Mouse (Mus musculus): ENCODE results near the gene Tmcc1. TPM values are rescaled to one million over a fixed set of nuclear protein-coding genes. Genes with fewer than 3 reads are reported as not detected.

Tmcc1 gene
- total RNA-seq, 2 experiments from 2014 or later: 5.4 to 9.9 TPM

DNA sequence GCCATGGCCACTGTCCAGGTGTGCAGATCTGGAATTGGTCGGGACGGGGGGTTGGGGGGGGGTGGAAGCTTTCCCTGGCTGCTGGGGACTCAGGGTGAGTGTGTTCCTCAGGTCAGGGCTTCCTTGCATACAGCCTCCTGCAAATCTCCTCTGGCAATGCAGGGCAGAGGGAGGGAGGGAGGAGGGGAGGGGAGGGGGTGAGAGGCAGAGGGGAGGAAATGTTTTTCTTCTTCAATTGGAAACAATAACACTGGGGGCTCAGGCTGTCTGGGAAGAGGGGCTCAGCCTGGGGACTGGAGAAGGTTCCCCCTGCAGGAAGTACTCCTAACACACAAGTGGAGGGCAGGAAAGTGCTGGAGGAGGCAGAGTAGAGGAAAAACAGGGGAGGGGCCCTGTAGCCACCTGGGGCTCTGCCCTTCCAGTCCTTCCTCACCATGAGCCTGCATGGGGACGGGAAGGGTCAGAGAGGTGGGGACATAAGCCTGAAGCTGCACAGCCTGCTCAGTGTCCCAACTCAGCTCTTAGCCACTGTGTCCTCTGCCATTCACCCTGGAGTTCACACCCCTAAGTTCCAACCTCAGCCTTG is 195.5 kb downstream of the Tmcc1 start:
- ATAC-seq (replicated peaks; ENCODE audit: poor library complexity, severe bottlenecking): no peak

DNA sequence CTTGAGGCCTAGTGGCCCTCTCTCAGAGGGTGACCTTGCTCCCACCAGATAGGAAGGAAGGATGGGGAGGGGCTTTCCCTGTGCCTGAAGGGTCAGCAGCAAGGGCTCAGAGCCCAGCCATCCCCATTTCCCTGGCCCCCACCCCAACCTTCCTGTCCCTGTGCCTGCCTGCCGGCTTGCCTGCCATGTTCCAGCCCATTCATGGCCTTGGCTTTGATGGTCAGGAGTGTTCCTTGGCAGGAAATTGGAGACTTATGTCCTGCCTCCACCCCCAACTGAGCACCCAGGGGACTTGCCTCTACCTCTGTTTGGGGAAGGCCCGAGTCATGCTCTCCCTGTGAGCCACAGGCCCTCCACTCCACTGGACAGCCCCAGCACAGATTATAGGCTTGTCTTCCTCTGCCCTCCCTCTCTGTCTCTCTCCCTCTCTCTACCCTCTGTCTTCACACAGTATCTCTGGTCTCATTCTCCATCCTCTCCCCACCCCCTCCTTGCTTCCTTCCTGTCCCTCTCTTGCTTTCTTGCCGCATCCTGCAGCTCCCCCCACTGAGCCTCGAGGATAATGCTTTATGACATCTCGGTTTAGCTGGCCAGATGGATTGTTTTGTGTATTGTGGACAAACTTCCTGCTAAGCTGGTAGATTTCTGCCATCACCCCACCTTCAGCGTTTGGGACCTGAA is 197.0 kb downstream of the Tmcc1 start:
- ATAC-seq (replicated peaks; ENCODE audit: poor library complexity, severe bottlenecking): 0 out of 2 replicates have a peak, but pooled peaks have one; percentile 3

DNA sequence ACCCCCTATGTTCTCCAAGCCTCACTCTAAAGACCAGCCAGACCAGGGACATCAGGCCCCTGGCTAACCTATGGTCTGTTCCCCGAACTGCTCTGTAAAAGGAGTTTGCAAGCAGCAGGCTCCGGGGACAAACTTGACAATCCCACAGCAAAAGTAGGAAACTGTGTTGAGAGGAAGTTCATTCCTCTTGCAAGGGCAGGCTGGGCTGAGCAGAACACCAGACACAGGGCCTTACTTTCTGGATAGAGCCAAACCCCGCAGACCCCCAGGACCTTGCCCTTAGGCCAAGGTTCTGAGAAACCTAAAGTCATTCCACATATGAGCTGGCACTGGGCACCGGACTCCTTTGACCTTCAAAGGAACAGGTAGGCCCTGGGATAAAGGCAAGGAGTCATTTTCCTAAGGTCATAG is 197.8 kb downstream of the Tmcc1 start:
- no peak for ATAC-seq (replicated peaks; ENCODE audit: poor library complexity, severe bottlenecking)

DNA sequence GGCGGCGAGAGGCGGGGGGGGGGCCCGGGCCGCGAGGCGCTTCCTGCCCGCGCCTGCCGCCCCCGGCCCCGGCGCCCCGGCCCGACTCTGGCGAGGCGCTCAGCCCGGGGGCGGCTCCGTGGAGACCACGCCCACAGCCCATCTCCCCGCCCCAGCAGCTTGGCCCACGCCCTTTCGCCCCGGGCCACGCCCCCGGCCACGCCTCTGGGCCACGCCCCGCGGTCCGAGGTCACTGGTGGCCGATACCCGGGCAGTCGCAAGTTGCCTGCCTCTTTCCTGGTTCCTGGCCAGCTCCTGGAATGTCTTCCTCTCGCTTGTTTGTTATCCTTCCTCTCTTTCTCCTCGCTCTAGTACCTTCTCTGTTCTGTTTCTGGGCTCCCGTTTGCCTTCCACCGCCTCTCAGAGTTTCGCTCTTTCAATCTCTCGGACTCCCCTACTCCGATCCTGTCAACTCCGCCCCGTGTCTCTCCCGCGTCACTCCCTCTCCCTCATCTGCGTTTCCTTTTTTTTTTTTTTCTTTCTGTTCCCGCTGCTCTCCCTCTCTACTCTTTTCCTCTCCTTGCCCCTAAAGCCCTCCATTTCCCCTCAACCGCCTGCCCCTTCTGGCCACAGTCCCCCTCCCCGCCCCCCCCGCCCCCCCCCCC is 198.3 kb downstream of the Tmcc1 start, which contains the start of gene Plxnd1:
Gene Plxnd1, minus strand, starts transcription at position 129 of the 644 bp plus-strand sequence.
- ATAC-seq (replicated peaks; ENCODE audit: poor library complexity, severe bottlenecking): peak; percentile 75

DNA sequence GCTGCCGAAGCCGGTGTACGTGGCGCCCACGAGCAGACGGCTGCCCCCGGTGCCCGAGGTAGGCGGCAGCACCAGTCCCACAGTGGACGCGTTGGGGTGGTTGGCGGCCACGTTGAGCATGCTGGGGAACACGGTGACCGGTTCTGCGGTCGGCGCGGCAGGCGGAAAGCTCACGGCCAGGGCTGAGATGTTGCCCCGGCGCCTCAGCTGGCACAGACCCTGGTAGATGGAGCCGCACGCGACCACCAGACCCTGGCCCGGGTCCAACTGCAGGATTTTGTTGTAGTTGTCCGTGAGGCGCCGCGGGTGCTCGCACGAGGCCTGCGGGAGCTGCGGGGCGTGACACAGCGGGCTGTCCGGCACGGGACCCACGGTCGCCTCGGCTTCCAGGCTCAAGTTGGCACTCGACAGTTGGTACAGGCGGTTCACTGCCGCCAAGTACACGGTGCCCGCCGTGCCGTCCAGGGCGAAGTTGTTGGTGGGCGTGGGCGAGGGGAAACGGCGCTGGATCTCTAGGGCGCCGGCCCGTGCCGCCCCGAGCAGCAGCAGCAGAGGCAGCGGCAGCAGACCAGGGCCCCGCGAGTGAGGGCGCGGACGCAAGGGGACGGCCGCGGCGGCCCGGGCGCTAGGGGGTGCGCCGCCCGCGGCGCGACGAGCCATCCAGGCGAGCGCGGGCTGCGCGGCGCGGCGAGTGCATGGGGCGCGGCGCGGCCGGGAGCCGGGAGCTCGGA is 199.0 kb downstream of the Tmcc1 start:
- ATAC-seq (replicated peaks; ENCODE audit: poor library complexity, severe bottlenecking): peak; percentile 5

DNA sequence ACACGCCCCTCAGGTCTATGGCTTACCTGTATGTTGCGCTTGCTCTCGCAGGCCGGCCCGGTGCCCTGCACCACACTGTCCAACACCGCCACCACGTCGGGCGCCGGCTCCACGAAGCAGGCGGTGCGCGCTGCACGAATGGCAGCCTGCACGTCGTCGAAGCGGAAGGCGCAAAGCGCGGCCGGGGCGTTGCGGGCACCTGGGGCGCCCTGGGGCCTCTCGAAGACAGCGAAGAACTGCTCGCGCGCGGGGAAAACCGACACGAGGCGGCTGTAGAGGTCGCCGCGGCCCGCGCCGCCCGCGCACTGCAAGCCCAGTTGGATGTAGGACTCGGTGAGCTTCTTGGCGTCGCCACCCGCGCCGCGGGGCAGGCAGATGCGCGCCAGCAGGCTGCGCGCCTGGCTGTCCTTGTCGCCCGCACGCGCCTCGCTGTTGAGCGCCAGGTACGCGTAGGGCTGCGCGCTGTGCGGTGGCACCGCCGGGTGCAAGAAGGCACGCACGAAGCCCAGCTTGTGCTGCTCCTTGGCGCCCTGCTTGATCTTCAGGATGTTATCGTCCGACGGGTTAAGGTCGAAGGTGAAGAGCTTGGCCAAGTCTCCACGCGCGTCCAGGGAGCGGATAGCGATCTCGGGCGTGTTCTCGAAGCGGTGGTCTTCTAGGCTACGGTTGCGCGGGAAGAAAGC is 199.7 kb downstream of the Tmcc1 start:
- ATAC-seq (replicated peaks; ENCODE audit: poor library complexity, severe bottlenecking): no peak

DNA sequence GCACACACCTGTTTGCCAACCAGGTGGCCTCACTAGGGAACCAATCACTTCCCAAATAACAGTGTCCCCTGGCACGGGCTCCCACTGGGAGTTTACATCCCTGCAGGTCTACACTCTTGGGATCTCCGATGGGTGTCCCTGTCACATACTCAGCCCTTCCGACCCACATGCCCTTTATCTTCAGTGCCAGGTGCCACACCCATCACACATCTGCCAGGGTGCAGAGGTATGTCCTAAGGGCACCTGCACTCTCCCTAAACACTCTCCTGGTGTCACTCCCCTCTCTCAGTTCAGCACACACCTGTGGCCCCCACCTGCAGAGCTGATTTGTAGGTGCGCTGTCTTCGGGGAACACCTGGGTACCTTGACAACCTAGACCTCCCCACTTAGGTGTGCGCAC is 200.3 kb downstream of the Tmcc1 start:
- no peak for ATAC-seq (replicated peaks; ENCODE audit: poor library complexity, severe bottlenecking)

DNA sequence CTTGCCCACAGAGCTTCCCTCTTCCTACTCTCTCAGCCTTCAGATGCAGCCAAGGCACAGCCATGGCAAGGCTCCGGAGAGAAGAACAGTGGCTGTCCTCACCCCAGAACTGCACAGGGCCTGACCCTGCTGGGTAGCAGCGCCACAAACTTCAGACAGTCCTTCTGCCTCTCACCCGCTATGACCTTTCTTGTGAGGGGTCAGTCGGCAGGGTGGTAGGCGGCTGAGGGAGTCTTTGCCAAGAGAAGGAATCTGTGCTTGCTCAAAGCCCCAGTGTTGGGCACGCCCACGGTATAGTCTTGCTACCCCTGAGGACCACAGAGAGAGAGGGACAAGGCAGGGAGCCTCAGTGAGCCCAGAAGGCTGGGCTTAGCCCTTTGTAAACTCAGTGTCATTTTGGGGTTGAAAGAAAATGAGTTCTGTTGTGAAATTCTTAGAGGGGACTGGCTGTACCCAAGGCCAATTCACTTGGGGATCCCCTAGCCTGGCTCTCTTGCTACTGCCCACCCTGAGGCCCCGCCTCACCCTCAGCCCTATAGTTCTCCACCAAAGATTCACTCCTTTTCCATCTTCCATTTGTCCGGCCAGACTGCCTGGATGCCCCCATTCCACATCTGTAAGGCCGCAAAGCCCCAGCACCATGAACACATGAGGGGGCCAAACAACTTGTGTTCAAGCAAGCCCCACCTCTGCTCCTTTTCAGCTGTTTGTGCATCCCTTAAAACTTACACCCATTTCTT is 201.2 kb downstream of the Tmcc1 start:
- no peak for ATAC-seq (replicated peaks; ENCODE audit: poor library complexity, severe bottlenecking)

DNA sequence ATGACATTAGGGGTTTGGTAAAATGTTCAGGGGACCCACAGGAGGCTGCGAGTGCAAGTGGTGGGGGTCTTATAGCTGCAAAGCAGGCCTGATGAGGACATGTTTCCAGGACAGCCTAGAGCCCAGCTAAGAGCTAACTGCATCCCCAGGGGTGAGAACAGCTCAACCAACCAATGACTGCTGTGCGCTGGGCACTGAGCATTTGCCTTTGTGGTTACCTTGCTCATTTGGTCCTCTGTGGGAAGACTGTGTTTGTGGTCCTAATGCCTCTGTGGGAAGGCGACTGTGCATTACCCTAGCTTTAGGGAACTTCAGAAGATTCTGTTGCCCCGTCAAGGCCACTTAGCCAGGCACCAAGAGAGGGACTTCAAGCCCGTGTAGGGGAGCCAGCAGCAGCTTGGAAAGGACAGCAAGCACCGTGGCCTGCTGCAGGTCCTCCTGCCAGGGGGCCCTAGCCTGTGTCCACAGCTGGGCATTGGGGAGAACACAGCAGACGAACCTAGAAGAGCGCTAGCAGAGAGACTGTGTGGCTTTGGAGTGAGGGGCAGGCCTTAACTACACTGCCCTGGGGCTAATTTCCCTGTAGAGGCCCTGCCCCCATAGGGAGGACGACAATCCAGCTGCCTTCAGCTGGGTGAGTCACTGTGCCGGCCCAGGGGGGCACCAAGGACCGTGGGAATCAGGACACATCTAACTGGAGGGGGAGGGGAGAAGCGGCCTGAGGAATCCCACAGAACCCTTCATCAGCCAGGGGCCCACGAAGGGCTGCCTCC is 202.0 kb downstream of the Tmcc1 start:
- 0 out of 2 replicates have a peak, but pooled peaks have one; percentile 1 for ATAC-seq (replicated peaks; ENCODE audit: poor library complexity, severe bottlenecking)

DNA sequence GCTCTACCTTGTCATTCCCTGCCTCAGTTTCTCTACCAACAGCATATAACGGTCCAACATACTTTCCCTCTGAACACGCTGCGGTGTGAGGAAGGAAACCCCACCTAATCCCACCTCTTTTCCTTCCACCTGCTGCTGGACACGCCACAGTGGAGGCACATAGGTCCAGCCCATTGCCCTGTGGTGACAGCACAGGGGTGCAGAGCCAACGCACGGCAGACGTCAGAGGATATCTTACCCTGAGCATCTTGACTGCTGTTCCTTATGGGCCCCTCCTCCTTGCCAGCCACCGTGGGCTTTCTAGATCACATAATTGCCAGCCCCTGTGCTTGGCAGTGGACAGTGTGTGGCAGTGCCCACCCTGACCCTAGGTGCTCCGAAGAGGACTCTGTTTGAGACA is 202.8 kb downstream of the Tmcc1 start:
- ATAC-seq (replicated peaks; ENCODE audit: poor library complexity, severe bottlenecking): no peak

DNA sequence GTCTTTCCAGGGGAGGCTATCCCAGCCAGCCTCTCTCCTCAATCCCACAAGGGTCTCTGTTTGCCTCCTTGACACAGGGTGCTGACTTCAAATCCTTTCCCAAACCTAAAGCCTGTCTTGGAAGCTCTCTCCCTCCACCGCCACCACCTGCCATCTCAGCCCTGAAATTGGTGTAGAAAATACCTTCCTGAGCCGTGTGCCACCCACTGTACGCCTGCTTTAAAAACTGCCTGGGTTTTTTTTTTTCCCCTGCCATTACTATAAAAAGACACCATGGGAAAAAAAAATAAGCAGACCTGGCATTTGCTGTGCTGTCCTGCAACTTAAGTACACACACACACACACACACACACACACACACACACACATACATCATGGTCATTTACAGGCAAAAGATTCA is 203.2 kb downstream of the Tmcc1 start:
- ATAC-seq (replicated peaks; ENCODE audit: poor library complexity, severe bottlenecking): no peak

DNA sequence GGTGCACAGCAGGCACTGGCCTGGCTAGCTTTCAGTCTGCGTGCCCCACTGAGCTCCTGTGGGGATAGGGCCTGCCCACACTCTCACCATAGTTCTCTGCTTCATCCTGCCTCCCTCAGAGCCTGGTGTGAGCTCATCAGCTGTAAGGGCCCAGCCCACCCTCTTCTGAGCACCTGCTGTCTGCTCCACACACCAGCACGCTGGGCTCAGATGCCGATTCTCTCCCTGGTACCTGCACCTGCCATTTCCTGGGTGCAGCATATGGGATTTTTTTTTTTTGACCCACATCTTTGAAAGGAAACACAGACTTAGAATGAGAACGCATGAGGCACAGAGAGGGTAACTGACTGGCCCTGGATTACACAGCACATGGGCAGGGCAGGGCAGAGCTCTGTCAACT is 203.7 kb downstream of the Tmcc1 start:
- no peak for ATAC-seq (replicated peaks; ENCODE audit: poor library complexity, severe bottlenecking)

DNA sequence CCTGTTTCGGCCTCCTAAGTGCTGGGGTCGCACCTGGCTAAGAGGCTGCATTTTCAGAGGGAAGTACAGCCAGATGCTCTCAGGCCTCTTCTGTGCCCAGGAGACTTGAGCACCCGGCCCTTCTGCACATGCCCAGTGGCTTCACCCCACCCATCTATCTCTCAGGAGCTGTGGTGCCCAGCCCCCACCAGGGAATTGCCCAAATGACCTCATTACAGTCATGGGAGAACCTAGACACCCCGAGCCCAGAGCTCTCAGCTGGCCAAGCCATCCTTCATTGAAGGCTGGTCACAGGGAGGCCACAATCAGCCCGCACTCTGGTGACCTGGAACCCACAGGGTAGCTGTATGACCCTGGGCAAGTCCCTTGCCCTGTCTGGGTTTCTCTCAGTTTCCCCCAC is 204.3 kb downstream of the Tmcc1 start:
- no peak for ATAC-seq (replicated peaks; ENCODE audit: poor library complexity, severe bottlenecking)

DNA sequence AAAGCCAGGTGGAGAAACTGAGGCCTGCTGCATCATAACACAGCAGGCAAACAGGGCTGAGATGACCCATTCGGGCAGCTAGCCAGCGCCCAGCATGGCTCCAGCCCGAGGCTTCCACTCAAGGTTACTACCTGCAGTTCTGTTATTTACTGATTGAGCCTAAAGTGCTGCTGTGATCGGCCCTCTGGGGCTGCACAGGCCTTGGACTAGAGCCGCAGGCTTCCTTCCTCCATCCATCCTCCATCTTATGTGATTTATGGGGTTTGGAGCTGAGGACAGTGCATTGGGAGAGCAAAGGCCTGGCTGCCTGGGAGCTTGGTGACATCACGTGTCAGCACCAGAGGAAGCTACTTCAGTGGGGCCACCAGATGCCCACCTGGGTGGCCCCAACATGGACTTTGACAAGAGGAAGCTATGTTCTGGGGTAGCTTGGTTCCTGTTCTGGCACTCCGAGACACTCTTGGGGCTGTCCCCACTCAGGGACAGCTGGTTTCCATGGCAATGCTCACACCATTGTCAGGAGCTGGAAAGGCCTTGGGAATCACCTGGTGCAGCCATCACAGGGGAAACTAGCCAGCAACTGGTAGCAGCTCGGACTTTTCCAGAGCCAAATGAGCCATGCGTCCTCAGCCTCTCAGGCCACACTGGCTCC is 206.1 kb downstream of the Tmcc1 start:
- ATAC-seq (replicated peaks; ENCODE audit: poor library complexity, severe bottlenecking): peak; percentile 45

DNA sequence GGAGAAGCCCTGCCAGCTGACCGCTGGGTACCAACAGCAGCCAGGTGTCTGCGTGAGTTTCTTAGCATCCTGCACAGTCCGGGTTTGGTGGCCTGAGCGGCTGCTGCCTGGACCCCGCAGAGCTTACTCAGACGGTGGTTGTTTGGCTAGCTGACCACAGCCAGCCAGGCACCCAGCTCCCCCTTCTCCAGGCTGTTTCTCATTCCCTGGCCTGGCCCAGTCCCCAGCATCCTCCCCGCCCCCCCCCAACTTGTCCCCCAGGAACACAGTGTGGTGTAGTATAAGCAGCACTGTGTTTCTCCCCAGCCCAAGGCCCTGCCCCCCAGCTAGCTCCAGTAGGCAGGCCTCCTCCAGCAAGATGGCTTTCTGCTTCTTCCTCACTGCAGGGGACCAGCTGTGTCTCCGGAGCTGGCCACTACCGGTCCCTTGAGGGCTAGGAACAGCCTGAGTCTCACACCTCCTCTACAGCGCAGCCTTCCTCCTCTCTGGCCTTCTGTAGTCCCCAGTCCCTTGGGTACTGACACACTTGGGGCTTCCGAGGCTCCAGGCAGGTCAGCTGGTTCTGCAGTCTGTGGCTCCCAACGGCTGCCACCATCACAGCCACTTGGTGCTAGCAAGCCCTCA is 206.7 kb downstream of the Tmcc1 start:
- no peak for ATAC-seq (replicated peaks; ENCODE audit: poor library complexity, severe bottlenecking)

DNA sequence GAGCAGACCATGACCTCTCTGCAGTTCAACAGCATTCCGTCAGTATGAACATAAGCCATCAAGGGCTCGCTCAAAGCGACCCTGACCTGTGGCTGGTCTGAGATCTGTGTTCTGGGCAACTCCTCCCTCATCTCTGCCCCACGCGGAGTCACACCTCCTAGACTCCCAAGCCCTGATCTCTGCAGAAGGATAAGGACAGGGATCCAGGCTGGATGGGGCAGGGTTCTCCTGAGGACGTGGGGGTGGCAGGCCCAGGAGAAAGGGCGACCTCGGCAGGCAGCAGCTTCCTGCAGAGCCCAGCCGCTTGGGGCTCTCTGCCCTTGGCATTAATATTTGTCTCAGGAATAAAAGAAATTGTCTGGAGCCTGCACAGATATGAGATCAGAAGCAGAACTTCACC is 207.7 kb downstream of the Tmcc1 start:
- ATAC-seq (replicated peaks; ENCODE audit: poor library complexity, severe bottlenecking): no peak

DNA sequence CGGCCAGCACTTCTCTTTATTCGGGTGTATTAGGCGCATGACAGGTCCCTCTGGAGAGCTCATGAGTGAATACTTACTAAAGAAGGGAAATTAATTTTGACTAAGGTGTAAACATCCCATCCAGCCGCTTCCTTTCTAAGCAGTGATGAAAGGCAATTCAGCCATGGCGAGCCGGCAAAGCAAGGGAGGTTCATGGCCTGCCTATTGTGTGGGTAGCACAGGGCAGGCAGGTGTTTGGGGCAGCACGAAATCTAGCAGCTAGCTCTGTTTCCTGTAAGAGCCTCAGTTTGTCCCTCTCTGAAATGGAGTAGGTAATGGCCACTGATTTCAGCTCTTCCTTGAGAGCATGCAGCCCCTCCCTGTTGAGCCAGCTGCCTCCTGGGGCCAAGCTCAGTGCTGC is 208.7 kb downstream of the Tmcc1 start:
- no peak for ATAC-seq (replicated peaks; ENCODE audit: poor library complexity, severe bottlenecking)

Data from granulocyte monocyte progenitor cell, adult 5-6 weeks (primary cell).